Mouse (Mus musculus): ENCODE data around the gene Pard3. TPM values are rescaled to one million over a fixed set of nuclear protein-coding genes. Genes with fewer than 3 reads are reported as not detected.

Gene Pard3
- total RNA-seq, 1 experiment from 2014 or later = 40.2 TPM

- DNase-seq = no peak
These were observed 282.3 kb downstream of the Pard3 start for GRCm38 (mm10) chr8:127345912-127346423.

DNA sequence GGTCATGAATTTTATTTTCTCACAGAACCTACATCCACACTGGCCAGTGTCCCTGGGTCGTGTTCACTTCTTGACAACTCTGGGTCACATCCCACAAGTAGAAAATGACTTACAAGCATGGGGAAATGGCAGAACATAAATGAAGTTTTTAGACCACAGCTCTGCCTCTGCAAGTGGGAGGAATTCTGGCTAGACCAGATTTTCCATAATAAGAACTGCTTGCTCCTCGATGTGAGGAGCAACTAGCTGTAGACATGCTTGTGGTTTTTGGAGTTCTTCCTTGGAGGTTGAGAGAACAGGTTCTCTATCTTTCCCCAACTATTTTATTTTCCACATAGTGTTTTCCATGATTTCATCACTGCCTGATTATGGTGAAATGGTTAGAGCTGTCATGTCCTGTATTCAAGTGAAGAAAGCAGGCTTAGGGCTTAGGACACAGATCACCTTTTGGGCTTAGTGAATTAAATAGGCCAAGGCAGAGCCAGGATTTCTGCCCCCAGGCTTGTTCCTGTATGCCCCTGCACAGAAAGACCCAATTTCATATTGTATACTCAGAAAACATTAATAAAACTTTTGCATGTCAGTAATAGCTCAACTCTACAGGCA lies 284.3 kb downstream of the Pard3 start:
- no peak for DNase-seq

- DNase-seq = no peak
These were observed 298.1 kb downstream of the Pard3 start for GRCm38 (mm10) chr8:127361796-127362195.

- DNase-seq = no peak
These were observed 304.7 kb downstream of the Pard3 start for GRCm38 (mm10) chr8:127368347-127368746.

DNA sequence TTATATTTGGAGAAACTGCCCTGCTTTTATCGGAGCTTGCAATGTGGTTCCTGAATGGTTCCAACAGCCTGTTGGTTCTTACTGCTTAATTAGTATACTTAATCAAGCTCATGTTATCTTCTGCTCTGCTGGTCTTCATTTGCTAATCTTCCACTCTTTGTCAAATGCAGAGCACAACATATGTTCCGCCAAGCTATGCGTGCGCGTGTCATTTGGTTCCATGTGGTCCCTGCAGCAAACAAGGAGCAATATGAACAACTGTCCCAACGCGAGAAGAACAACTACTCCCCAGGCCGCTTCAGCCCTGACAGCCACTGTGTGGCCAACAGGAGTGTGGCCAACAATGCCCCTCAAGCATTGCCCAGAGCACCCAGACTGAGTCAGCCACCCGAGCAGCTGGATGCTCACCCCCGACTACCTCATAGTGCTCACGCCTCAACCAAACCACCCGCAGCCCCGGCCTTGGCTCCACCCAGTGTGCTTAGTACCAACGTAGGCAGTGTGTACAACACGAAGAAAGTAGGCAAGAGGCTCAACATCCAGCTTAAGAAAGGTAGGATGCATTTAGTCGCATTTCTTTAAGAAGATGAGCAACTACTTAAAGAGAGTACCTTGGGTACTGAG lies 307.7 kb downstream of the Pard3 start:
- DNase-seq = no peak

DNA sequence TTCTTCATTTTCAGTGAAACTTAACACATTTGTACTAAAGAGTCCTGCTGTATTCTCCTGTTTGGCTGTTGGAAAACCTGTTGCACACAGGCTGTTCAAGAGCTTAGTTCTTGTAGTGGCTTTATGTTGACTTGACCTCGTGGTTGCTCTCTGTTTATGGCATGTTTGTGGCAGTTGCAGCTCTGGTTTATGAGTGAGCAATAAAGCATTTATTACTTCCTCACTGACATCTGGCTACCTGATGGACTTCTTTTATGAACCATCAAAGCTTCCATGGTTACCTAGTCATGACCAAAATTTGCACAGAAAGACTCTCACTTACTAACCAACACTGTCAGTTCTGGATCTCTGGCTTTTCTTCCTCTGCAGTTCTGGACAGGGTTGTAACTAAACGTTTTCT lies 314.1 kb downstream of the Pard3 start:
- DNase-seq = no peak

DNA sequence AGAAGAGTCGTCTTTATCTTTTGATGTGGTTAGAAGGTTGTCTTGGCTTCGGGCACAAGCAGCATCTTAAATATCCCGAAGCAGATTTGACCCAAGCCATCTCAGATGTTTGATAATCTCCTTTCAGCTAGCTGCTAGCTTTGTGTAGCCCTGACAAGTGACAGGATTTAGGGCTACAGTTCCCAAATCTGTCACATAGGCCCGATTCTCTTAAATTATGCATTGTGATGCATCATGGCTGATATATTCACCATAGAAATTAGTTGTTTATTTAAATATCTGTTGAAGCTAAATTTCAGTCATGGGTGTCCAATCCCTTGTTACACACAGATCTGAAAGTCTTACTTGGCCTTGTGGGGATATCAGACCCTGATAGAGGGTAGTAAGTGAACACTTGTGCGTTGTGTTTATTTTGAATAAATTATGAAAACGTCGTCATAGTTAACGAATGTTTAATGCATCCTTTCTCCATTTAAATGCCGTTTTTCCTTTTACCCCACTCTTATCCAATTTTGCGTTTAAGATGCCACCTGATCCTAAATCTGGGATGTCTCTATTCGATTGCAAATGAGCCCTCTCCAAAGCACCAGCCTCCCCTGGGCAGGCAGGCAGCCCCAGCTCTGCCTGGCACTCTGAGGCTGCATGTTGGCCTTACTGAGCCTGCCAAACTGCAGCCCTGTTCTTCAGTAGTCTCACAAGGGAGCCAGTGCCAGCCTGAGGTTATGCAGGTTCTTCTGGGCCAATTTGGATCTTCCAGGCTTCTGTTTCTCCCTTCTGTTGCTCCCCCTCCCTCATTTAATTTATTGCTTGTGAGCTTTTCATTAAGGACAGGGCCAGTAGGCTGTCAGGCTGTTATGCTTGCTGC lies 315.5 kb downstream of the Pard3 start:
- DNase-seq = peak; percentile 16

- DNase-seq = no peak
These were observed 317.6 kb downstream of the Pard3 start for GRCm38 (mm10) chr8:127381259-127381658.

GRCm38 (mm10) chr8:127392700-127393099 lies 329.0 kb downstream of the Pard3 start:
- no peak for DNase-seq

GRCm38 (mm10) chr8:127395488-127395887 lies 331.8 kb downstream of the Pard3 start:
- no peak for DNase-seq

- DNase-seq = no peak
These were observed 342.1 kb downstream of the Pard3 start for GRCm38 (mm10) chr8:127405815-127406214.

- DNase-seq = no peak
These were observed 346.9 kb downstream of the Pard3 start for GRCm38 (mm10) chr8:127410606-127411005.

GRCm38 (mm10) chr8:127411190-127411848 lies 347.6 kb downstream of the Pard3 start:
- no peak for DNase-seq

GRCm38 (mm10) chr8:127423021-127423420 lies 359.3 kb downstream of the Pard3 start:
- DNase-seq = no peak

DNA sequence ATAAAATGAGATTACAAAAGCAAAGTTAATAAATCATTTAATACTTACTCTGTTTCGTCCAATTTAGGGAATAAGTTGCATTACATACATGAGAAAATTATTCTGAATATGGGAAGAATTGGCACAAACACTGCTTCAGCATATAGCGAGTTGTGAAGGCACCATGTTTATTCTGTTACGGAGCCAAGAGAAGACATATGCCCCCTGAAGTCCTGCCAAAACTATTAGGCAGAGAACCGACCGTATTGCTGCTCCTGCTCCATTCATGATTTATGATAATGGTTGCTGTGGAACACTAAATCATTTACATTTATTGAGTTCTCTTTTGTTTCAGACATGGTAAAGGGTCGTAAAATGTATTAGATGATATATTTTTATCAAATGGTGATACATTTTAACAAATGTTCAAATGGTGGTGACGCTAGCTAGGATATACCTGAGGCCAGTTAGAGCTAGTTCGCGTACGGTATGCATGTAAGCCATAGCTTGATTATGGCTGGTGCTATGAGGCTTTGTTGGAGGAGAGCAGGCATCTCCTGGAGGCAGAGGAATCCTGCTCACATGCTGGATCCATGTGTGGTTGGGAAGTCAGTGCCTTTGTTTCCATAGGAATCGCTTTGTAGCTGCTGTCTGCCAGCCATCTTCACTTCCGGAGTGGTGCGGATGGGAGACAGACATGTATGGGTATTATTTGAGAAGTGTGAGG lies 360.7 kb downstream of the Pard3 start:
- DNase-seq = no peak

DNA sequence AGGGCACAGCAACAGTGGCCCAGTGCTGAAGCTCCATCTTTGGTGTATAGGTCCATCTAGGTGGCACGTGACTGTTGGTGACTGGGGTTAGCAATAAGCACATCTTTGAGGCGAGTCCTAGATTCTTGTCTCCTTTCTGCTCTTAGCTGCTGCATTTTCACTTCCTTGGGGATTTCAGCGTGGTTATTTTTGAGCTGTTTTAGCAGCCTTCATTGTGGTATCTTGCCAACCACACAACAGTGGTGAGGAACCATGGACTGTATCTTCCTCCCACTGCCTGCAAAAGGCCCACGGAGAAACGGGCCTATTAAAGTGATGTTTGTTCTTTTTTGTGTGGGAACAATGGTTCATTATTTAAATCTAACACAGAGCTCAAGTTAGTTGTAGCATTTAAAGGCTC lies 363.2 kb downstream of the Pard3 start:
- no peak for DNase-seq

DNA sequence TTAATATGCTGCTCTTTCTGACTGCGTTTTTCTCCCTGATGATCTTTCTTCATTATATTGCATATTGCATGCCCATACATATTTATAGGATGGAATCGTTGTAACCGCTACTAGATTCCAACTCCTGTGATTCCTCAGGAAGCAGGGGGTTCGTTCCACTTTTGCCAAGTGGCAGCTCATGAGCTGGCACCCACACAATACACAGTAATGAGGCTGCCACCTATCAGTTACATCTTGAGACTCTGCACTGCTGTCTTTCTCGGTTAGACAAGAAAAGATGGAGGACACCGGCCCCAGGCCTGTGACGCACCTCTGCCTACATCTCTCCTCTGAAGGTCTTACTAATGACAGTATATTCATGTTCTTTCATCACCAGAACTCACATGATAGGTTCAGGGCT lies 364.3 kb downstream of the Pard3 start:
- no peak for DNase-seq

DNA sequence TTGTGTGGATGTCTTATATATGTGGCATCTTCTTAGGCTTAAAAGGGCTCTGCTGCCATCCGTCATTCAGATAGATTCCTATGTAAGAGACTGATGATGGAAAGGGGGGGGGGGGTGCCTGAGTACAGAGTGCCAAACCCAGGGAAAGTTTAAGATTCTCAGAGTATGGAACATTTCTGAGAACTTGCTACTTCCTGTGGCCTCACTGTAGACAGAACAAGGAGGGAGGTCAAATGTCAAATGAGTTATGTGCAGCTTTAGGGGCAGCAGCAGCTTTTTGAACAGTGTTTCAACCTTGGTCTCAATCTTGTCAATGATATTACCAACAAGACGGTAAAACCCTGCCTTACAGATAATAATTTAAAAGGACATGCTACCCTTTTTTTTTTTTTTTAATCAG lies 367.5 kb downstream of the Pard3 start:
- DNase-seq = no peak

GRCm38 (mm10) chr8:127435975-127436374 lies 372.3 kb downstream of the Pard3 start:
- DNase-seq = no peak

GRCm38 (mm10) chr8:127437613-127438235 lies 374.0 kb downstream of the Pard3 start:
- DNase-seq = no peak

DNA sequence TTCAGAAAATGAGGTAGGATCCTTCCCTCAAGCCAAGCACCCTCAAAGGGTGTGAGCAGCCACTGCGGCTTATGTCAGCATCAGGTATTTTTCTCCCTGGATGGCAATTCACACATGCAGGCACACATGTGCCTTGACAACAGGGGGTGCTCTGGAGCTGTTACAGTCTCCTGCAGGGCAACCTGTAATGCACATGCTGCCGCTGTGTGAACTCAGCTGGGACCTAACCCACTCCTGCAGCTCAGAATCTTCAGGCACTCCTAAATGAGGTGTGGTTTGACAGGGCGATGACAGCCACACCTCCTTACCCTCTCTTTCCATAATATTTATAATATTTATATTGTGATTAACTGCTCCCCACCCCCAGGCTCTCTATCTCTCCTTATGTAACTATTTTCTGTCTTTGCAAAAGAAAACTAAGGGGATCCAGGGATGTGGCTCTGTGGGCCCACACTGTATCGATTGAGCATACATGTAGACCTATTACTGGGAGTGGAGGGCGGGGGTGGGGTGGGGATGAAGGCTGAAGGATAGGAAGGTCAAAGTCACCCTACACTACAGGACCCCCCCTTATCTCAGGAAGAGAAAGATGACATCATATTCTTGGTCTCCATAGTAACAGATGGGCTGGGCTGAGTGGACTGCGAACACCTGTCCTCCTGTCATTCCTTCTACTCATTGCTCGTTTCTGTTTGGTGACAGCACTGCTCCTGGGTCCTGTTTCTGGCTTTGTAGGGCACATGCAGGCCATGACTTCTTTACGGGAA lies 375.1 kb downstream of the Pard3 start:
- DNase-seq = peak; percentile 39
